Mouse (Mus musculus) midbrain, postnatal 0 days (tissue): ENCODE measurements at regions not wholly inside any gene's neighbourhood (a gene's known extent, or its start where the extent isn't known, plus 50 kb on each side); places are given as distances from the start of the nearest gene placed in this dataset.

Experiments
- ATAC-seq: fragments of 200-750 bp; cut with Nextera tagmentation; 2 replicates; pipeline ENCODE4 v1.8.0; 2017; ENCODE audit warnings: moderate number of reproducible peaks, mild to moderate bottlenecking, moderate TSS enrichment, moderate library complexity; ENCODE audit not compliant: low FRiP score
- DNase-seq: peaks from one replicate; pipeline ENCODE4 v3.0.0-alpha.2; 2015; ENCODE audit warnings: low spot score
- H3K27ac ChIP-seq: fragments of 300-500 bp; sonication (generic); 2 replicates; pipeline ENCODE4 v1.5.1; 2014; ENCODE audit warnings: low read depth, mild to moderate bottlenecking, low read length, mixed read lengths
- H3K27me3 ChIP-seq: fragments of 300-500 bp; sonication (generic); 2 replicates; pipeline ENCODE4 v1.6.1; 2014; ENCODE audit warnings: low read length, control low read depth, mixed read lengths; ENCODE audit not compliant: insufficient read depth
- H3K36me3 ChIP-seq: fragments of 300-500 bp; sonication (generic); 2 replicates; pipeline ENCODE4 v1.6.1; 2014; ENCODE audit warnings: low read length, control low read depth, mixed read lengths; ENCODE audit not compliant: insufficient read depth
- H3K4me1 ChIP-seq: fragments of 300-500 bp; sonication (generic); 2 replicates; pipeline ENCODE4 v1.6.1; 2014; ENCODE audit warnings: mild to moderate bottlenecking, control low read depth, antibody characterized with exemption, low read length, mixed read lengths; ENCODE audit not compliant: insufficient read depth
- H3K4me2 ChIP-seq: fragments of 300-500 bp; sonication (generic); 2 replicates; pipeline ENCODE4 v1.6.1; 2014; ENCODE audit warnings: low read depth, mild to moderate bottlenecking, low read length, mixed read lengths; ENCODE audit not compliant: poor library complexity, severe bottlenecking
- H3K4me3 ChIP-seq: fragments of 300-500 bp; sonication (generic); 2 replicates; pipeline ENCODE4 v1.5.1; 2014; ENCODE audit warnings: low read depth, mild to moderate bottlenecking, low read length, moderate library complexity
- H3K9ac ChIP-seq: fragments of 300-500 bp; sonication (generic); replicated peaks from 2 replicates; pipeline ENCODE4 v1.6.1; 2014; ENCODE audit warnings: mild to moderate bottlenecking, low read length, moderate library complexity, mixed read lengths; ENCODE audit not compliant: poor library complexity, severe bottlenecking
- H3K9me3 ChIP-seq: fragments of 300-500 bp; sonication (generic); 2 replicates; pipeline ENCODE4 v1.6.1; 2016; ENCODE audit warnings: low read length, control low read depth
- CTCF ChIP-seq: IDR thresholded peaks from 2 replicates; pipeline ENCODE4 v1.5.1; 2016; ENCODE audit warnings: antibody characterized with exemption, mild to moderate bottlenecking
- WGBS: fragments of 180-500 bp; shearing (Covaris S2); extraction: QIAGEN DNeasy Blood & Tissue Kit; methylation state at CpG from one replicate; pipeline ENCODE4 v1.1.7; 2014; 5-methylcytosine and 5-hydroxymethylcytosine counted together

- Histone ChIP-seq H3K4me3 (no peak overlapping the region), H3K27me3 (no peaks in the 10 kb centered on the region), H3K27ac (no peak overlapping the region), H3K36me3 (no peaks in the 10 kb centered on the region), H3K9me3 (no peaks in the 10 kb centered on the region), H3K4me1 (no peaks in the 10 kb centered on the region), H3K4me2 (no peak overlapping the region), H3K9ac (no peak overlapping the region)
- ATAC-seq (no peak), DNase-seq (no peak)
- no peak for TF ChIP-seq CTCF
- 91% methylated on average over 13 of the region's 13 CpGs for WGBS
These were observed 460.9 kb upstream of the Gm765 start for GRCm38 (mm10) chr6:98803384-98803949.

DNA sequence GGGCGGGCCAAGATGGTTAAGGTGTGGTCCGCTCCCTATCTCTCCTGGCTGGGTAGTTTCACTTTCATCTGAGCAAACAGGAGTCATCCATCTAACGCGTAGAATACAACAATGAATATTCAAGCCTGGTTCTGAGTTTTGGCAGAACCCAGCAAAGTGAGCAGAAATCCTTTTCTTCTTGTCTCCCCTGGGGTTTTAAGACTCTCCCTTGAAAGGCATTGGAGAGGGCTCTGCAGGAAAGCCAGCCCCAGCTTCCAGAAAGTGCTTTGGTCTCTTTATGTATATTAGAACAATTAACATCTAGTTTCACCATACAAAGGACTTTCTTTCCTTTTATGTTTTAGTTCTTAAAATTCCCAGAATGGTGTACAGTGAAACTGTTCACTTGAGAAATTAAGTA is 458.5 kb upstream of the Gm765 start:
- Histone ChIP-seq H3K27me3 (no peaks in the 10 kb centered on the region), H3K27ac (no peak overlapping the region), H3K4me1 (no peaks in the 10 kb centered on the region), H3K36me3 (no peaks in the 10 kb centered on the region), H3K4me3 (no peak overlapping the region), H3K9ac (no peak overlapping the region), H3K4me2 (no peak overlapping the region), H3K9me3 (no peaks in the 10 kb centered on the region)
- DNase-seq = no peak
- ATAC-seq = no peak
- WGBS = 64% methylated on average over 4 of the region's 4 CpGs
- no peak for TF ChIP-seq CTCF

DNA sequence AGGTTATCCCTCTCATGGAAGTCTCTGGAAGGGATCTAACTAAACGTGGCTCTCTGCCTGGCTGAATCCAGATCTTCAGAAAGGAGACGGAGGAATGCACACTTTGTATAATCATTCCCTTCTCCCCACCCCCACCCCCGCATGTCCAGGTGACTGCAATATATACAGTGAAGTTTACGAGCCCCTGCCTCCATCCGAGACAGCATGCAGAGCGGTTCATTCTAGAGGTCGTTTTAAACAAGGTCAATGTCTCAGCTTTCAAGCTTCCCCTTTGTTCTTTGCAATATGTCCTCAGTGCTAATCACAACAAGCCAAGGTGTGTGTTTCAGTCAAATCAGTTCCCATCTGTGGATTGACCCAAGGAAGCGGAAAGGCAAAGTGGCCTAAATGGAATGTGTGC is 457.5 kb upstream of the Gm765 start:
- Histone ChIP-seq H3K4me2 (no peak overlapping the region), H3K9me3 (no peaks in the 10 kb centered on the region), H3K27ac (no peak overlapping the region), H3K9ac (no peak overlapping the region), H3K4me1 (no peaks in the 10 kb centered on the region), H3K4me3 (no peak overlapping the region), H3K27me3 (no peaks in the 10 kb centered on the region), H3K36me3 (no peaks in the 10 kb centered on the region)
- no peak for TF ChIP-seq CTCF
- DNase-seq (no peak), ATAC-seq (no peak)
- 87% methylated on average over 8 of the region's 8 CpGs for WGBS

DNA sequence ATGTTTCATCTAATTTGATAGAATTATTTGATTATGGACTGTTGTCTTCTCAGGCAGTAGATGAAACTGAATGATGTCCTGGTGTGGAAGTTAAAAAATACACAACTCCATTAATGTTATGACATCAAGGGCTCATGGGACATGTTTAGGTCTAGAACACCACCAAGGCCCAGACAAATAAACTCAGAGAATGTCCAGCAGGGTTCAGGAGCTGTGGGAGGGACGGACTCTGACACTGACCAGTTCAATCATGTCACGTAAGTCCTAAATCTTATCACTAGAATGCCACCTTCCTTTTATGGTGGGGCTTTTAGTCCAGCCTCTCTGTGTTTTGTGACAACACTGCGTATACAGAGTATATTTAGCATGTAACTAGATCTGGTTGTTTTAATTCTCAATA is 455.2 kb upstream of the Gm765 start:
- no peak for TF ChIP-seq CTCF
- no peaks in the 10 kb centered on the region for H3K27me3 ChIP-seq
- no peak overlapping the region for H3K4me2 ChIP-seq
- WGBS = 88% methylated on average over 3 of the region's 3 CpGs
- H3K36me3 ChIP-seq = no peaks in the 10 kb centered on the region
- no peak overlapping the region for H3K4me3 ChIP-seq
- ATAC-seq = no peak
- H3K4me1 ChIP-seq = no peaks in the 10 kb centered on the region
- no peak overlapping the region for H3K9ac ChIP-seq
- no peak overlapping the region for H3K27ac ChIP-seq
- H3K9me3 ChIP-seq = no peaks in the 10 kb centered on the region
- DNase-seq = no peak

DNA sequence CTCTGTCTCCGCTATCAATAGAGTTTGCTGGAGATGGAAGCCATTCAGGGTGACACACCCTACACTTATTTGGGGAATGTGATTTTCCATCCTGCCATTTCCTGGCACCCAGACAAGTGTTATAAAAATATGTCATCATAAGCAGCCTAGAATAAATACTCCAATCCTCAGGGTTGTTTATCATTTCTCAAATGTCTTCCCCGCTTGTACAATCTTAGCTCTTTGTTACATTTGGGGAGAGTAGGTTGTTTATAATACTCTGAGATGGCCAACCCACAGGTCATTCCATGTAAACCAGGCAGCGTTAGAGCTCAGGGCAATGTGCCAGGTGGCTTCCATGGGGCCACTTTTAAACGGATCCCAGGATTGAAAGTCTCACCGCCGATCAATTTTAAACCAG is 454.8 kb upstream of the Gm765 start:
- 87% methylated on average over 6 of the region's 6 CpGs for WGBS
- H3K36me3 ChIP-seq = no peaks in the 10 kb centered on the region
- ATAC-seq (no peak), DNase-seq (no peak)
- no peaks in the 10 kb centered on the region for H3K9me3 ChIP-seq
- H3K27ac ChIP-seq = no peak overlapping the region
- no peak overlapping the region for H3K9ac ChIP-seq
- no peak overlapping the region for H3K4me3 ChIP-seq
- TF ChIP-seq CTCF = no peak
- no peak overlapping the region for H3K4me2 ChIP-seq
- H3K4me1 ChIP-seq = no peaks in the 10 kb centered on the region
- no peaks in the 10 kb centered on the region for H3K27me3 ChIP-seq

GRCm38 (mm10) chr6:98796666-98797065 is 454.1 kb upstream of the Gm765 start:
- ATAC-seq = no peak
- H3K36me3 ChIP-seq = no peaks in the 10 kb centered on the region
- H3K4me2 ChIP-seq = no peak overlapping the region
- no peaks in the 10 kb centered on the region for H3K27me3 ChIP-seq
- no peak overlapping the region for H3K27ac ChIP-seq
- H3K4me3 ChIP-seq = no peak overlapping the region
- H3K4me1 ChIP-seq = no peaks in the 10 kb centered on the region
- no peak for TF ChIP-seq CTCF
- WGBS = 80% methylated on average over 4 of the region's 4 CpGs
- no peak overlapping the region for H3K9ac ChIP-seq
- no peaks in the 10 kb centered on the region for H3K9me3 ChIP-seq
- no peak for DNase-seq
